Mouse (Mus musculus) inflammation-experienced regulatory T-cells (primary cell): ENCODE data around the gene Gm4858. TPM values are rescaled to one million over a fixed set of nuclear protein-coding genes. Genes with fewer than 3 reads are reported as not detected.

Experiments used
- polyA plus RNA-seq, 2 experiments: library from polyadenylated mRNA; unstranded; fragments of 100-300 nt; shearing (Covaris generic); gene quantifications; one replicate each; pipeline ENCODE4 v1.2.1; 2017

The Gm4858 gene
- 1 to 10 TPM in 1 of 2 experiments, not detected in 1; 1.4 TPM for polyA plus RNA-seq

DNA sequence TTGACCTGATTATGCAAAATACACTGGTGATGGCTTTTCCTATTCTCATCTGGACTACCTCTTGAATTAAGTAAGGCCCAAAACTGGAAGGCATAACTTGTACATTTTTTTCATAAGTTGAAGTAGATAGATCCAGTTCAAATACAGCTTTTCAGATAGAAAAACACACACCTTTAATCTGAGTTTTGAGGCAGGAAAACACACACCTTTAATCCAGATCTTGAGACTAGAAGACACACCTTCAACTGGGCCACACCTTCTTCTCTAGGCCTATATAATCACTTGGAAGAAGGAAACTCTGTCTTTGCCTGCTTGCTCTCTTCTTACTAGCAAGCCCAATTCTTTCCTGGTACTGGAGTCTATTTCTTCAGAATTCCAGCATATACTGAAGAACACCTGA lies at the start of gene Gm4858:
Gene Gm4858, plus strand, starts transcription at position 301 of the 400 bp plus-strand sequence.

GRCm38 (mm10) chr3:93018960-93019359 lies 49.7 kb upstream of the Gm4858 start, which contains the start of gene Lce1m:
TSS of gene Lce1m (minus strand) at chr3:93019060.

Other genes starting within 250 kb of the Gm4858 start
- not detected for gene Kprp, start 241.6 kb upstream of the Gm4858 start, polyA plus RNA-seq
- not detected for gene Lce1l, start 217.5 kb upstream of the Gm4858 start, polyA plus RNA-seq
- under 1 TPM in 1 of 2 experiments, not detected in 1; 0.53 TPM for gene 2310050C09Rik, start 198.6 kb upstream of the Gm4858 start, polyA plus RNA-seq
- not detected for gene Lce3a, start 142.6 kb upstream of the Gm4858 start, polyA plus RNA-seq
- gene Lce3b, start 135.8 kb upstream of the Gm4858 start, polyA plus RNA-seq: not detected
- not detected for gene Lce3c, start 124.3 kb upstream of the Gm4858 start, polyA plus RNA-seq
- under 1 TPM in 1 of 2 experiments, not detected in 1; 0.34 TPM for gene Lce3d, start 111.4 kb upstream of the Gm4858 start, polyA plus RNA-seq
- not detected for gene Lce3e, start 101.8 kb upstream of the Gm4858 start, polyA plus RNA-seq
- gene Lce3f, start 76.6 kb upstream of the Gm4858 start, polyA plus RNA-seq: not detected
- gene Crct1, start 53.1 kb upstream of the Gm4858 start, polyA plus RNA-seq: not detected
- not detected for gene Lce1m, start 49.8 kb upstream of the Gm4858 start, polyA plus RNA-seq
- gene Crnn, start 76.0 kb downstream of the Gm4858 start, polyA plus RNA-seq: not detected
- gene Flg2, start 128.5 kb downstream of the Gm4858 start, polyA plus RNA-seq: under 1 TPM in 1 of 2 experiments, not detected in 1; 0.10 TPM
- 1 to 10 TPM in 1 of 2 experiments, not detected in 1; 2.0 TPM for gene Flg, start 204.7 kb downstream of the Gm4858 start, polyA plus RNA-seq